Mouse (Mus musculus): ENCODE measurements at regions not wholly inside any gene's neighbourhood (a gene's known extent, or its start where the extent isn't known, plus 50 kb on each side); places are given as distances from the start of the nearest gene placed in this dataset.
A peak's percentile ranks its signal among the peaks of the same experiment; 100 is the strongest.

- Histone ChIP-seq H3K27ac (no peak overlapping the region), H3K27me3 (replicated peaks) (no peaks in the 10 kb centered on the region), H3K4me2 (no peak overlapping the region), H3K36me3 (no peaks in the 10 kb centered on the region), H3K9me3 (no peaks in the 10 kb centered on the region), H3K9ac (no peak overlapping the region), H3K4me3 (replicated peaks) (no peak overlapping the region), H3K4me1 (no peaks in the 10 kb centered on the region)
- WGBS = 78% methylated on average over 3 of the region's 3 CpGs
- no peak for ATAC-seq (ENCODE audit: insufficient read depth, low FRiP score, low read depth)
These were observed 396.3 kb upstream of the 3110018I06Rik start for GRCm38 (mm10) chr12:107092151-107092550.

GRCm38 (mm10) chr12:107093326-107093725, 395.1 kb upstream of the 3110018I06Rik start:
- WGBS = 89% methylated on average over 13 of the region's 13 CpGs
- H3K4me1 ChIP-seq = no peaks in the 10 kb centered on the region
- H3K9ac ChIP-seq = no peak overlapping the region
- no peaks in the 10 kb centered on the region for H3K27me3 ChIP-seq (replicated peaks)
- no peak overlapping the region for H3K4me2 ChIP-seq
- H3K9me3 ChIP-seq = no peaks in the 10 kb centered on the region
- no peak overlapping the region for H3K27ac ChIP-seq
- no peak overlapping the region for H3K4me3 ChIP-seq (replicated peaks)
- no peak for ATAC-seq (ENCODE audit: insufficient read depth, low FRiP score, low read depth)
- H3K36me3 ChIP-seq = no peaks in the 10 kb centered on the region

- no peak overlapping the region for H3K9ac ChIP-seq
- 86% methylated on average over 6 of the region's 6 CpGs for whole genome bisulfite sequencing
- no peaks in the 10 kb centered on the region for H3K4me1 ChIP-seq
- H3K27me3 ChIP-seq (replicated peaks) = no peaks in the 10 kb centered on the region
- no peaks in the 10 kb centered on the region for H3K9me3 ChIP-seq
- H3K36me3 ChIP-seq = no peaks in the 10 kb centered on the region
- ATAC-seq (ENCODE audit: insufficient read depth, low FRiP score, low read depth) = no peak
- H3K27ac ChIP-seq = no peak overlapping the region
- H3K4me2 ChIP-seq = no peak overlapping the region
- no peak overlapping the region for H3K4me3 ChIP-seq (replicated peaks)
These were observed 393.0 kb upstream of the 3110018I06Rik start for GRCm38 (mm10) chr12:107095409-107095808.

GRCm38 (mm10) chr12:107104570-107104969, 383.9 kb upstream of the 3110018I06Rik start:
- no peak for ATAC-seq (ENCODE audit: insufficient read depth, low FRiP score, low read depth)
- no peak overlapping the region for H3K27ac ChIP-seq
- no peaks in the 10 kb centered on the region for H3K36me3 ChIP-seq
- WGBS = 38% methylated on average over 8 of the region's 8 CpGs
- no peaks in the 10 kb centered on the region for H3K9me3 ChIP-seq
- no peak overlapping the region for H3K4me2 ChIP-seq
- no peaks in the 10 kb centered on the region for H3K27me3 ChIP-seq (replicated peaks)
- no peak overlapping the region for H3K4me3 ChIP-seq (replicated peaks)
- H3K9ac ChIP-seq = no peak overlapping the region
- H3K4me1 ChIP-seq = no peaks in the 10 kb centered on the region

GRCm38 (mm10) chr12:107105017-107105416, 383.4 kb upstream of the 3110018I06Rik start:
- H3K27me3 ChIP-seq (replicated peaks) = no peaks in the 10 kb centered on the region
- whole genome bisulfite sequencing = 62% methylated on average over 11 of the region's 11 CpGs
- no peak overlapping the region for H3K4me2 ChIP-seq
- no peaks in the 10 kb centered on the region for H3K36me3 ChIP-seq
- H3K4me1 ChIP-seq = no peaks in the 10 kb centered on the region
- H3K9me3 ChIP-seq = no peaks in the 10 kb centered on the region
- no peak overlapping the region for H3K27ac ChIP-seq
- ATAC-seq (ENCODE audit: insufficient read depth, low FRiP score, low read depth) = no peak
- H3K9ac ChIP-seq = no peak overlapping the region
- no peak overlapping the region for H3K4me3 ChIP-seq (replicated peaks)

- H3K9ac ChIP-seq = no peak overlapping the region
- H3K36me3 ChIP-seq = no peaks in the 10 kb centered on the region
- H3K4me1 ChIP-seq = no peaks in the 10 kb centered on the region
- H3K27me3 ChIP-seq (replicated peaks) = no peaks in the 10 kb centered on the region
- no peak overlapping the region for H3K27ac ChIP-seq
- no peak for ATAC-seq (ENCODE audit: insufficient read depth, low FRiP score, low read depth)
- H3K4me3 ChIP-seq (replicated peaks) = no peak overlapping the region
- WGBS = 27% methylated on average over 18 of the region's 18 CpGs
- 0 out of 2 replicates have a peak overlapping the region, but pooled peaks have one; percentile 13 for H3K4me2 ChIP-seq
- no peaks in the 10 kb centered on the region for H3K9me3 ChIP-seq
These were observed 376.3 kb upstream of the 3110018I06Rik start for GRCm38 (mm10) chr12:107111908-107112770.

GRCm38 (mm10) chr12:107118364-107118763, 370.1 kb upstream of the 3110018I06Rik start:
- Histone ChIP-seq H3K9ac (no peak overlapping the region), H3K36me3 (no peaks in the 10 kb centered on the region), H3K9me3 (no peaks in the 10 kb centered on the region), H3K4me1 (no peaks in the 10 kb centered on the region), H3K4me2 (no peak overlapping the region), H3K4me3 (replicated peaks) (no peak overlapping the region), H3K27ac (no peak overlapping the region), H3K27me3 (replicated peaks) (no peaks in the 10 kb centered on the region)
- ATAC-seq (ENCODE audit: insufficient read depth, low FRiP score, low read depth) = no peak
- WGBS = 66% methylated on average over 3 of the region's 3 CpGs

- Histone ChIP-seq H3K4me1 (no peaks in the 10 kb centered on the region), H3K27me3 (replicated peaks) (no peaks in the 10 kb centered on the region), H3K9ac (no peak overlapping the region), H3K4me2 (no peak overlapping the region), H3K27ac (no peak overlapping the region), H3K9me3 (no peaks in the 10 kb centered on the region), H3K4me3 (replicated peaks) (no peak overlapping the region), H3K36me3 (no peaks in the 10 kb centered on the region)
- whole genome bisulfite sequencing = 72% methylated on average over 10 of the region's 10 CpGs
- no peak for ATAC-seq (ENCODE audit: insufficient read depth, low FRiP score, low read depth)
These were observed 369.4 kb upstream of the 3110018I06Rik start for GRCm38 (mm10) chr12:107119076-107119475.

GRCm38 (mm10) chr12:107120486-107121186, 367.8 kb upstream of the 3110018I06Rik start:
- Histone ChIP-seq H3K27me3 (replicated peaks) (no peaks in the 10 kb centered on the region), H3K4me2 (no peak overlapping the region), H3K4me1 (no peaks in the 10 kb centered on the region), H3K9me3 (no peaks in the 10 kb centered on the region), H3K36me3 (no peaks in the 10 kb centered on the region), H3K4me3 (replicated peaks) (no peak overlapping the region), H3K27ac (no peak overlapping the region), H3K9ac (no peak overlapping the region)
- no peak for ATAC-seq (ENCODE audit: insufficient read depth, low FRiP score, low read depth)
- WGBS = 82% methylated on average over 21 of the region's 21 CpGs

- no peak for ATAC-seq (ENCODE audit: insufficient read depth, low FRiP score, low read depth)
- H3K27ac ChIP-seq = no peak overlapping the region
- 76% methylated on average over 4 of the region's 4 CpGs for WGBS
- no peaks in the 10 kb centered on the region for H3K4me1 ChIP-seq
- no peak overlapping the region for H3K4me2 ChIP-seq
- H3K9ac ChIP-seq = no peak overlapping the region
- H3K9me3 ChIP-seq = no peaks in the 10 kb centered on the region
- H3K36me3 ChIP-seq = no peaks in the 10 kb centered on the region
- H3K27me3 ChIP-seq (replicated peaks) = no peaks in the 10 kb centered on the region
- H3K4me3 ChIP-seq (replicated peaks) = no peak overlapping the region
These were observed 366.4 kb upstream of the 3110018I06Rik start for GRCm38 (mm10) chr12:107121990-107122389.

- no peak overlapping the region for H3K9ac ChIP-seq
- H3K9me3 ChIP-seq = no peaks in the 10 kb centered on the region
- ATAC-seq (ENCODE audit: insufficient read depth, low FRiP score, low read depth) = no peak
- H3K4me1 ChIP-seq = no peaks in the 10 kb centered on the region
- no peak overlapping the region for H3K4me3 ChIP-seq (replicated peaks)
- no peak overlapping the region for H3K4me2 ChIP-seq
- H3K27me3 ChIP-seq (replicated peaks) = no peaks in the 10 kb centered on the region
- H3K36me3 ChIP-seq = no peaks in the 10 kb centered on the region
- WGBS = 77% methylated on average over 8 of the region's 8 CpGs
- no peak overlapping the region for H3K27ac ChIP-seq
These were observed 364.8 kb upstream of the 3110018I06Rik start for GRCm38 (mm10) chr12:107123661-107124060.

GRCm38 (mm10) chr12:107124263-107124885, 364.1 kb upstream of the 3110018I06Rik start:
- H3K27ac ChIP-seq = no peak overlapping the region
- no peaks in the 10 kb centered on the region for H3K27me3 ChIP-seq (replicated peaks)
- no peak for ATAC-seq (ENCODE audit: insufficient read depth, low FRiP score, low read depth)
- H3K4me3 ChIP-seq (replicated peaks) = no peak overlapping the region
- WGBS = 92% methylated on average over 17 of the region's 17 CpGs
- no peaks in the 10 kb centered on the region for H3K9me3 ChIP-seq
- no peak overlapping the region for H3K9ac ChIP-seq
- H3K4me2 ChIP-seq = no peak overlapping the region
- no peaks in the 10 kb centered on the region for H3K36me3 ChIP-seq
- no peaks in the 10 kb centered on the region for H3K4me1 ChIP-seq
